Mouse (Mus musculus) MEL (cell line): ENCODE data around the gene Tnrc6c.

ENCODE experiments used
- CTCF ChIP-seq, 3 experiments: IDR thresholded peaks in 2 of 3; conservative IDR thresholded peaks in 1 of 3; 2 replicates each; pipeline ENCODE4 v1.5.1; 2011 to 2012; ENCODE audit warnings: low read length in 3 of 3, low read depth in 2 of 3, mild to moderate bottlenecking in 2 of 3, improper control_type of control experiment in 1 of 3, inconsistent platforms in 1 of 3, mixed read lengths in 1 of 3, moderate library complexity in 1 of 3; ENCODE audit not compliant: control insufficient read depth in 1 of 3, insufficient read depth in 1 of 3, poor library complexity in 1 of 3, severe bottlenecking in 1 of 3
- EP300 ChIP-seq, 2 experiments: IDR thresholded peaks; 2 replicates each; pipeline ENCODE4 v1.6.1; 2011; ENCODE audit warnings: improper control_type of control experiment in 2 of 2, low read length in 2 of 2, low read depth in 1 of 2, mild to moderate bottlenecking in 1 of 2
- MAX ChIP-seq: IDR thresholded peaks from 2 replicates; pipeline ENCODE4 v1.6.1; 2011; ENCODE audit warnings: low read length, improper control_type of control experiment
- MAZ ChIP-seq: IDR thresholded peaks from 2 replicates; pipeline ENCODE4 v1.6.1; 2012; ENCODE audit warnings: low read depth, mild to moderate bottlenecking, inconsistent platforms, low read length, improper control_type of control experiment
- POLR2A ChIP-seq, 2 experiments: IDR thresholded peaks; 2 replicates each; pipeline ENCODE4 v1.6.1; 2011 to 2012; ENCODE audit warnings: low read length in 2 of 2, mild to moderate bottlenecking in 2 of 2, control low read depth in 1 of 2, improper control_type of control experiment in 1 of 2, low read depth in 1 of 2, moderate library complexity in 1 of 2; ENCODE audit not compliant: control insufficient read depth in 1 of 2, insufficient read depth in 1 of 2, poor library complexity in 1 of 2
- USF2 ChIP-seq, 2 experiments: IDR thresholded peaks; 2 replicates each; pipeline ENCODE4 v1.6.1; 2011 to 2012; ENCODE audit warnings: improper control_type of control experiment in 2 of 2, low read length in 2 of 2, borderline replicate concordance in 1 of 2, inconsistent platforms in 1 of 2, low read depth in 1 of 2, mild to moderate bottlenecking in 1 of 2; ENCODE audit not compliant: insufficient read depth in 1 of 2

DNA sequence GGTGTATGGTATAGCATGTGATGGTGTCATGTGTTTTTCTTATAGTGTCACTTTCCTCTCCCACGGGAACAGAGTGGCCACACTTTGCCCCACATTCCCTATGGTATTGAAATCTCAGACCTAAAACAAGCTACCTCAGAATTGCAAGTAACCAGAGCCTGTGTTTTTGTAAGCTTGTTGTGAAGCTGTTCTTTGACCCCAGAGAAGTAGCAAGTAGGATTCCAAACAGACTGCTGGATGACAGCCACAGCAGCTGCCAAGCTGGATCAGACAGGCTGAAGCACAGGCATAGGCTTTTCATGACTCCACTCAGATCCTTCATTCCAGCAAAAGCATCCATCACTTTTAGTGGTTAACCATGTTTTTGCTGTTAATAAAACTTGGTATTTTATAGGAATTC lies 74.8 kb downstream of the Tnrc6c start:
- no peak for TF ChIP-seq CTCF (IDR thresholded peaks at IDR 0.05 in 2 of 3, conservative IDR thresholded peaks at IDR 0.05 in 1 of 3; ENCODE audit: control insufficient read depth in 1 of 3, insufficient read depth in 1 of 3, low read depth in 2 of 3, low read length in 3 of 3, poor library complexity in 1 of 3, severe bottlenecking in 1 of 3)
- TF ChIP-seq POLR2A (IDR thresholded peaks at IDR 0.05; ENCODE audit: control insufficient read depth in 1 of 2, insufficient read depth in 1 of 2, low read depth in 1 of 2, low read length in 2 of 2, poor library complexity in 1 of 2), result no peak
- no peak for TF ChIP-seq MAZ
- TF ChIP-seq USF2 (IDR thresholded peaks at IDR 0.05; ENCODE audit: borderline replicate concordance in 1 of 2, insufficient read depth in 1 of 2, low read depth in 1 of 2, low read length in 2 of 2), result no peak
- no peak for TF ChIP-seq EP300 (IDR thresholded peaks at IDR 0.05; ENCODE audit: low read depth in 1 of 2, low read length in 2 of 2)
- TF ChIP-seq MAX, result no peak
